Mouse (Mus musculus) left cerebral cortex, postnatal 36 days (tissue): Measurements from ENCODE around the gene Gm26602. TPM values are rescaled to one million over a fixed set of nuclear protein-coding genes. Genes with fewer than 3 reads are reported as not detected.
"Not testable (repeated sequence)": the region's sequence is repeated elsewhere in the genome, so short reads cannot be mapped to it uniquely, and the experiment has no call there.

Experiments used
- DNase-seq, 2 experiments: peaks; one replicate each; pipeline ENCODE4 v3.0.0; 2021 to 2022; ENCODE audit warnings: low spot score in 2 of 2, mixed read lengths in 1 of 2
- intact Hi-C: fragments of 180-260 bp; cut with DNase I; formaldehyde crosslinking; loops from one replicate; pipeline ENCODE4 v1.15.1; 2025
- microRNA-seq: library from miRNA; unstranded; fragments of <30 nt; microRNA quantifications from one replicate; pipeline ENCODE4 v1.2.0, GENCODE M21; 2022
- total RNA-seq, 2 experiments: library from RNA; stranded (reverse); gene quantifications; 2 replicates each; pipeline ENCODE4 v1.2.3; 2021

The Gm26602 gene
- total RNA-seq, 2 experiments from 2014 or later, result not detected

GRCm38 (mm10) chr10:79946752-79947322 lies 36.2 kb downstream of the Gm26602 start:
- intact Hi-C loops, result no loop called here
- DNase-seq, result no peak

DNA sequence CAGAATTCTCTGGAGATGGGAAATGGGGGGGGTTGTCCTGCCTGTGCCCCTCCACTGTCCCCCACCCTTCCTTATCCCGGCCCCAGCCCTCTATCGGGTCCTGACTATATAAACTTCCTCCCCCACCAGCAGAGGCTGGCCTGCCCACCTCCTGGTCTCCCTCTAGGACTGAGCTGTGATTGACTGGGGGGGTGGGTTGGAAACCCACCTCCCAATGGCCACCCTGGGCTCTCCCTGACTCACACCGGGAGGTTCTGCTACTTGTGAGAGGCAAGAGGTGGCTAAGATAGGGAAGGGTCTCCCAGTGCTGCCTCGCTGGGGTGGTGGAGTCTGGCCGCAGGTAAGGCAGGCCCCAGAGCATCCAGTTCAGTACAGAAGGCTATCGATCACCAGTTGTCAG lies 36.8 kb downstream of the Gm26602 start:
- DNase-seq, result no peak
- intact Hi-C loops, result no loop called here

- DNase-seq, result no peak
- intact Hi-C loops, result no loop called here
Measured at GRCm38 (mm10) chr10:79949873-79950272, 39.2 kb downstream of the Gm26602 start.

DNA sequence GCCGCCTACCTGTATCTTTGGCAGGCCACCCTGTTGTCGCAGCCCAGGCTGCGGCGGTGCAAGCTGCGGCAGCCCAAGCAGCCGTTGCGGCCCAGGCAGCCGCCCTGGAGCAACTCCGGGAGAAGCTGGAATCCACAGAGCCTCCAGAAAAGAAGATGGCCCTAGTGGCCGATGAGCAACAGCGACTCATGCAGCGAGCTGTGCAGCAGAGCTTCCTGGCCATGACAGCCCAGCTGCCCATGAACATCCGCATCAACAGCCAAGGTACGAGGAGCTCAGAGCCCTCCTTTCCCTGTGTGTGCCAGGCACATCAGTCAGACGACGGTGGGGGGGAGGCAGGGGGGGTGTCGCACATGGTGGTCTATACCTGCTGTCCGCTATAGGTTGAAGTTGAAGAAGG lies 40.0 kb downstream of the Gm26602 start:
- DNase-seq, result no peak
- intact Hi-C loops, result no loop called here

DNA sequence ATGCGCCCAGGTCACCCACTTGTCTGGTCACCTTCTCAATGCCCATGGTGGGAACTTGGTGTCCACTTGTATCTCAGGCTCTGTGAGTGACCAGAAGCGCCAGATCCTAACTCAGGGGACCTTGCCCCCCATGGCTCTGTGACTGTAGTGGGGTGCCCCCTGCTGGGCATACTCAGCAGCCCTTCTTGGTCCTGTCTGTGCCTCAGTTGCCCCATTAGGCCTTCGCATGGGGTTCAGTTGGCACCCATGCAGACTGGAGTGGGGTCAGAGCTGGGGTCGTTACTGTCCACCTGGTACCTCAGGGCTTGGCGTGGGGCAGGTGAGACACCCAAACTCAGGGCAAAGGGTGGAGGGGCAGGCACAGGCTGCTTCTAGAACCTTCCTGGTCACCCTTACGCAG lies 43.3 kb downstream of the Gm26602 start:
- intact Hi-C loops, result loop anchor here (1.0 to 2.0 kb wide), 2 partner anchors 29 to 63 kb away; partner anchors contain the start of gene Cfd
- no peak for DNase-seq

DNA sequence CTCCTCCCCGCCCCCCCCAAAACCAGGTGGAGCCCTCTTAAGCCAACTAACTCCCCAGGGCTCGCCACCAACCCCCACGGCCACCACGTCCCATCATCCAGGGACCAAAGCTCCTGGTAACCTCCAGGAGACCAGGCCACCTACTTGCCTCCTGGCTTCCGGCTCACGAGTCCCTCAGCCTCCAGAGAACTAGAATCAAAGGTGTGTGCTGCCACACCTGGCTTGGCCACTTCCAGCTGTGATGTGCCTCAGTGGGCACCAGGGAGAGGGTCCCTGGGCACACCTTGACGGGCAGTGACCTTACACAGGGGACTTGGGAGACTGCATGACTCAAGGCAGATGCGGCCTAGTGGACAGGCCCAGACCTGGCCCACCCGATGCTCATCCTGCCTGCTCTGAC lies 45.0 kb downstream of the Gm26602 start:
- intact Hi-C loops, result loop anchor here (5.0 kb wide), 1 partner anchor 123 kb away; no protein-coding TSS in a partner anchor
- no peak for DNase-seq

- DNase-seq, result no peak
Measured at GRCm38 (mm10) chr10:79956643-79957154, 46.0 kb downstream of the Gm26602 start.

DNA sequence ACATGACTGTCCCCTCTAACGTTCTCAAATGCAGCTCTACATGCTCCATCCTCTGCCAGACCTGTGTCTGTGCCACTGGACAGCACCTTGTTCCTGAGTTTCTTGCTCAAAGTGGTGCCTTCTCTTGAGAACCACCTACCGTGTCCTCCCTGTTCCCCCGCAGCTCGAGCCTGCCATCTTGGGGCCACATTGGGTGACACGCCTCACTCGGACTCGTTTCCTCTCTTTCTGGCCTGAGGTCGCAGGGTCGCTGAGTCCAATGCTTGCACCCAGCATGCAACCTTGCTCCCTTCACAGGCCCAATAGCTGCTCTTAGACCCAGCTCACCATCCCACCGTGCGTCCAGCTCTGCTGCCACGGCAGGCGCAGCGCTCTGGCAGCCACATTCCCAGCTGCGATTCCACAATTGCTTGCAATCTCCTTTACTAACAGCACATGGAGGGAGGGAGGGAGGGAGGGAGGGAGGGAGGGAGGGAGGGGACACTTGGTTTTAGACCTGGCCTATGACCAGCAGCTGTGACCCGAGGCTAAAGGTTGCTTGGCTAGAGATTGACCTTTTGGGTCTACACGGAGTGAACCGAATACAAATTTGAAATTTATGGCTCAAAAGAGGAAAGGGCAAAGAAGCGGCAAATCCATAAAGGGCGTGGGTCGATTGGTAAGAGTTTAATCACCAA lies 47.6 kb downstream of the Gm26602 start:
- DNase-seq, result peak; percentile 65
- intact Hi-C loops, result loop anchor here (1.0 to 5.0 kb wide), 2 partner anchors 33 to 126 kb away; no protein-coding TSS in a partner anchor

More at GRCm38 (mm10) chr10:79956643-79957154, 46.0 kb downstream of the Gm26602 start:
- intact Hi-C loops, result loop anchor here (5.0 kb wide), 1 partner anchor 124 kb away; no protein-coding TSS in a partner anchor

GRCm38 (mm10) chr10:79959412-79959811 lies 48.8 kb downstream of the Gm26602 start:
- not testable (repeated sequence) for DNase-seq
- intact Hi-C loops, result loop anchor here (5.0 kb wide), 1 partner anchor 127 kb away; no protein-coding TSS in a partner anchor

GRCm38 (mm10) chr10:79959847-79960601 lies 49.4 kb downstream of the Gm26602 start, which contains the start of gene Wdr18:
TSS of gene Wdr18 (plus strand) at chr10:79960152.
- peak; percentile 100 for DNase-seq
- intact Hi-C loops, result loop anchor here (1.0 to 5.0 kb wide), 3 partner anchors 23 to 155 kb away; partner anchors contain the start of gene Stk11

Small RNA genes within 50 kb of the gene (microRNA-seq; reads per million reads assigned to microRNA genes)
- not detected for gene Mir6910

Other genes starting within 250 kb of the Gm26602 start
- gene Madcam1, start 246.3 kb upstream of the Gm26602 start, total RNA-seq, result not detected
- 10 to 100 TPM; 71.4 to 91.6 TPM for gene Tpgs1, start 241.5 kb upstream of the Gm26602 start, total RNA-seq
- gene Cdc34, start 228.7 kb upstream of the Gm26602 start, total RNA-seq, result 10 to 100 TPM; 76.2 to 90.0 TPM
- 1 to 10 TPM; 1.8 to 2.0 TPM for gene Gzmm, start 221.8 kb upstream of the Gm26602 start, total RNA-seq
- gene Bsg, start 206.4 kb upstream of the Gm26602 start, total RNA-seq, result 100 to 1,000 TPM; 593 to 646 TPM
- 100 to 1,000 TPM; 128 to 152 TPM for gene Hcn2, start 194.2 kb upstream of the Gm26602 start, total RNA-seq
- gene Polrmt, start 164.3 kb upstream of the Gm26602 start, total RNA-seq, result 10 to 100 TPM; 44.9 to 49.7 TPM
- gene Fgf22, start 155.8 kb upstream of the Gm26602 start, total RNA-seq, result 1 to 10 TPM; 4.0 to 4.7 TPM
- gene Rnf126, start 143.9 kb upstream of the Gm26602 start, total RNA-seq, result 100 to 1,000 TPM in 1 of 2 experiments, 10 to 100 TPM in 1; 92.7 to 104 TPM
- gene Fstl3, start 133.6 kb upstream of the Gm26602 start, total RNA-seq, result 1 to 10 TPM; 2.8 to 3.6 TPM
- under 1 TPM; 0.74 to 0.79 TPM for gene Prss57, start 119.9 kb upstream of the Gm26602 start, total RNA-seq
- gene Palm, start 117.3 kb upstream of the Gm26602 start, total RNA-seq, result 100 to 1,000 TPM; 321 to 357 TPM
- 1 to 10 TPM in 1 of 2 experiments, not detected in 1; 1.7 TPM for gene Misp, start 89.9 kb upstream of the Gm26602 start, total RNA-seq
- gene Ptbp1, start 56.4 kb upstream of the Gm26602 start, total RNA-seq, result 10 to 100 TPM; 40.2 to 51.9 TPM
- 1 to 10 TPM; 2.2 to 2.4 TPM for gene Prtn3, start 36.4 kb upstream of the Gm26602 start, total RNA-seq
- gene Plppr3, start 36.2 kb upstream of the Gm26602 start, total RNA-seq, result 10 to 100 TPM; 50.4 to 57.1 TPM
- gene Elane, start 24.6 kb upstream of the Gm26602 start, total RNA-seq, result not detected
- gene Cfd, start 20.0 kb upstream of the Gm26602 start, total RNA-seq, result not detected
- gene Med16, start 1.9 kb upstream of the Gm26602 start, total RNA-seq, result 10 to 100 TPM; 53.2 to 60.6 TPM
- gene Kiss1r, start 6.1 kb downstream of the Gm26602 start, total RNA-seq, result 1 to 10 TPM; 6.7 to 8.2 TPM
- 100 to 1,000 TPM; 349 to 368 TPM for gene R3hdm4, start 10.4 kb downstream of the Gm26602 start, total RNA-seq
- 1 to 10 TPM; 6.3 to 6.5 TPM for gene Arid3a, start 16.2 kb downstream of the Gm26602 start, total RNA-seq
- gene Wdr18, start 49.3 kb downstream of the Gm26602 start, total RNA-seq, result 10 to 100 TPM; 44.2 to 46.3 TPM
- gene Grin3b, start 59.9 kb downstream of the Gm26602 start, total RNA-seq, result under 1 TPM in 1 of 2 experiments, not detected in 1; 0.10 TPM
- gene Tmem259, start 73.5 kb downstream of the Gm26602 start, total RNA-seq, result 100 to 1,000 TPM; 122 TPM
- 1 to 10 TPM; 4.7 to 7.6 TPM for gene Cnn2, start 77.7 kb downstream of the Gm26602 start, total RNA-seq
- 10 to 100 TPM; 10.3 to 13.0 TPM for gene Abca7, start 85.6 kb downstream of the Gm26602 start, total RNA-seq
- 1 to 10 TPM; 3.3 to 5.3 TPM for gene Arhgap45, start 105.8 kb downstream of the Gm26602 start, total RNA-seq
- gene Polr2e, start 128.9 kb downstream of the Gm26602 start, total RNA-seq, result 10 to 100 TPM; 69.2 to 83.6 TPM
- 100 to 1,000 TPM; 468 to 559 TPM for gene Gpx4, start 136.3 kb downstream of the Gm26602 start, total RNA-seq
- gene Sbno2, start 194.7 kb downstream of the Gm26602 start, total RNA-seq, result 10 to 100 TPM; 14.5 to 25.5 TPM
- 100 to 1,000 TPM in 1 of 2 experiments, 10 to 100 TPM in 1; 94.4 to 100 TPM for gene Stk11, start 204.9 kb downstream of the Gm26602 start, total RNA-seq
- 100 to 1,000 TPM; 334 to 384 TPM for gene Atp5d, start 227.8 kb downstream of the Gm26602 start, total RNA-seq
- 100 to 1,000 TPM; 431 to 463 TPM for gene Cbarp, start 230.0 kb downstream of the Gm26602 start, total RNA-seq
- 10 to 100 TPM; 76.2 to 78.8 TPM for gene Midn, start 237.4 kb downstream of the Gm26602 start, total RNA-seq